Mouse (Mus musculus) hindbrain, embryonic 10.5 days (tissue): ENCODE measurements at regions not wholly inside any gene's neighbourhood (a gene's known extent, or its start where the extent isn't known, plus 50 kb on each side); places are given as distances from the start of the nearest gene placed in this dataset.

ENCODE experiments used
- DNase-seq: peaks from one replicate; pipeline ENCODE4 v3.0.0-alpha.2; 2017; ENCODE audit warnings: low spot score
- H3K27ac ChIP-seq: fragments of 300-500 bp; sonication (generic); 2 replicates; pipeline ENCODE4 v1.5.1; 2016; ENCODE audit warnings: mild to moderate bottlenecking, moderate library complexity
- H3K27me3 ChIP-seq: fragments of 300-500 bp; sonication (generic); 2 replicates; pipeline ENCODE4 v1.6.1; 2016; ENCODE audit warnings: mild to moderate bottlenecking; ENCODE audit not compliant: poor library complexity, insufficient read depth, severe bottlenecking
- H3K36me3 ChIP-seq: fragments of 300-500 bp; sonication (generic); 2 replicates; pipeline ENCODE4 v1.6.1; 2016; ENCODE audit warnings: mild to moderate bottlenecking, moderate library complexity
- H3K4me1 ChIP-seq: fragments of 300-500 bp; sonication (generic); replicated peaks from 2 replicates; pipeline ENCODE4 v1.6.1; 2016; ENCODE audit warnings: mild to moderate bottlenecking
- H3K4me3 ChIP-seq: fragments of 300-500 bp; sonication (generic); 2 replicates; pipeline ENCODE4 v1.5.1; 2016; ENCODE audit warnings: mild to moderate bottlenecking, moderate library complexity
- H3K9me3 ChIP-seq: fragments of 300-500 bp; sonication (generic); 2 replicates; pipeline ENCODE4 v1.6.1; 2016; ENCODE audit warnings: mild to moderate bottlenecking, moderate library complexity
- WGBS: fragments of 180-500 bp; shearing (Covaris S2); methylation state at CpG from one replicate; pipeline ENCODE4 v1.1.7; 2016; 5-methylcytosine and 5-hydroxymethylcytosine counted together

DNA sequence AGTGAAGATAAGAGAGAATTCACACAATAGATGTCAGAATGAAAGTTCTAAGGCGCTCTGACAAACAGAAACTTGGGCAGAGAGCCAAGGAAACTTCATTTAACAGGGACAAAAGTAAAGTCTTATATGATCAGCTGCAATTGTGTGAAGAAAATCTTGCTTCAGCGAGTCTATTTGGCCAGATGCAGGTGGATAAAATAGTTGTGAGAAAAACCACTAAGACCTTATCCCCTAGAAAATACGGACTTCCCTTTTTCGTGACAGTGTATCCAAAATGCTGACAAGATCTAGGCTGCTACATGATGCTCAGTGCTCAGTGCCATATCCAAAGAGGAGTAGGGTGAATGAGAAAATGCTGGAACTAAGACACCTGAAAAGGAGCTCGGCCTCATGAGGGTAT, 274.7 kb upstream of the Ppargc1a start:
- H3K9me3 ChIP-seq: no peaks in the 10 kb centered on the region
- DNase-seq: no peak
- H3K4me1 ChIP-seq: no peaks in the 10 kb centered on the region
- no peaks in the 10 kb centered on the region for H3K36me3 ChIP-seq
- no peaks in the 10 kb centered on the region for H3K27me3 ChIP-seq
- H3K27ac ChIP-seq: no peak overlapping the region
- WGBS: 89% methylated on average over 5 of the region's 5 CpGs
- no peak overlapping the region for H3K4me3 ChIP-seq

DNA sequence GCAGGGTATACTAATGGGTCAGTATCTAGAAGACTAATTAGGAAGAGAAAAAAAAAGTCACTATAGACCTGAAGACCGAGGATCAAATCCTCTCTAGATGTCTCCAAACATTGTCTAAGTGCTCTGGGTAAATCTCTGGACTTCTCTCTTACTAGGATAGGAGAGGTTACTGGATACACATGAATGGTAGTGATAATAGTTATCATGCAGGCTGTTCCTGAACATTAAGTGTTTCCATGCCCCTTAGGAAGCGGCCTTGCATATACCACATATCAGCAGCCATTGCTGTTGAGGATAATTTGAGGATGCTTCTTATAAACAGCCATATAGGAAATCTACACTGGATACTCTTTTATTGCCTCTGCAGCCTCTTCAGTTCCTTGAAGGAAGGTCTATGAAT, 274.2 kb upstream of the Ppargc1a start:
- H3K27me3 ChIP-seq: no peaks in the 10 kb centered on the region
- no peaks in the 10 kb centered on the region for H3K9me3 ChIP-seq
- DNase-seq: no peak
- 92% methylated on average over 2 of the region's 2 CpGs for WGBS
- H3K4me1 ChIP-seq: no peaks in the 10 kb centered on the region
- no peak overlapping the region for H3K4me3 ChIP-seq
- H3K27ac ChIP-seq: no peak overlapping the region
- H3K36me3 ChIP-seq: no peaks in the 10 kb centered on the region

DNA sequence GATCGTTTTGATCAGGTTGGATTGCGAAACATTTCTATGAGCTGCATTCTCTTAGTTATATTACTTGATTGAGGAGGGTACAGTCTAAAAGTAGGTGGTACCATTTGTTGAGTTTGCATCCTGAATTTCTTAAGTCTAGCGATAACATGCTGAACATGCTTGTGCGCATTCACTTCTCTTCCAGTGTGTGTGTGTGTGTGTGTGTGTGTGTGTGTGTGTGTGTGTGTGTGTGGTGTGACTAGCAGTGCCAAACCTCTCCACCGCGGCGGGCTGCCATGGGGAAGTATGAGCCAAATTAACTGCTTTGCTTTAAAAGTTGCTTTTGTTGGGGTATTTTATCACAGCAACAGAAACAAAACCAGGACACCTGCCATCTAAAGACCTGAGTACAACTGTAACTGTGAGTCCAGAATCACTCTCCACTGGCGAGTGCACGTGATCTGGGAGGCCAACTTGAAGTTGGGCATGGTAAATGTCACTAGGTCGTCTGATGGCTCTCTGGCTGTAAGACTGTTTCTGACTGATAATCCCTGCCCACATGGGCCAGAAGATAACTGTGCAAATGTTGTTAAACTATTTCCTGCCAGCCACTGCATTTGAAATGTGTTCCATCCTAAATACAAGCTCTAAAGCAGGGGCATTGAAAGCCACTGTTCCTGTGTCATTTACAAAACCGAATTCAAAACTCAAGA, 273.3 kb upstream of the Ppargc1a start:
- H3K4me3 ChIP-seq: no peak overlapping the region
- no peaks in the 10 kb centered on the region for H3K27me3 ChIP-seq

DNA sequence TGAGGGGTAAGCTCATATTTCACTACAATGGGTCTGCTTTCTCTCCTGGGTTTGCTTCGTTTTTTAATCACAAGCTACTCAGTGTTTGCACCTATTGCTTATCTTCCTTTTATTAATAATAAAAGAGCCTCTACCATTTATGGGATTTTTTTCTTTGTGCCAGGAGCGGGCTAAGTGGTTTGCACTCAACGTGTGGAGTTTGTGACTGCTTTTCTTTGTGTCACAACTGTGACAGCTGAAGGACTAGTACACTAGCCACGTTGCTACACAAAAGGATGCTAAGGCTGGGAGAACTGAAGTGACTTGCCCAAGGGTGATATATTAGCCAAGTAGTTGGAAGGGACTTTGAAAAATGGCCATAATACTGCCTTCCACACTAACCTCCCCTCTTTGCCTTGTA, 271.8 kb upstream of the Ppargc1a start:
- Histone ChIP-seq H3K27ac (no peak overlapping the region), H3K27me3 (no peaks in the 10 kb centered on the region), H3K9me3 (no peaks in the 10 kb centered on the region), H3K36me3 (no peaks in the 10 kb centered on the region), H3K4me3 (no peak overlapping the region), H3K4me1 (no peaks in the 10 kb centered on the region)
- DNase-seq: no peak
- 74% methylated on average over 4 of the region's 4 CpGs for WGBS

More for the DNA sequence above, 273.3 kb upstream of the Ppargc1a start:
- no peak for DNase-seq
- H3K27ac ChIP-seq: no peak overlapping the region
- WGBS: 89% methylated on average over 11 of the region's 11 CpGs
- H3K4me1 ChIP-seq: no peaks in the 10 kb centered on the region
- H3K36me3 ChIP-seq: no peaks in the 10 kb centered on the region
- no peaks in the 10 kb centered on the region for H3K9me3 ChIP-seq

DNA sequence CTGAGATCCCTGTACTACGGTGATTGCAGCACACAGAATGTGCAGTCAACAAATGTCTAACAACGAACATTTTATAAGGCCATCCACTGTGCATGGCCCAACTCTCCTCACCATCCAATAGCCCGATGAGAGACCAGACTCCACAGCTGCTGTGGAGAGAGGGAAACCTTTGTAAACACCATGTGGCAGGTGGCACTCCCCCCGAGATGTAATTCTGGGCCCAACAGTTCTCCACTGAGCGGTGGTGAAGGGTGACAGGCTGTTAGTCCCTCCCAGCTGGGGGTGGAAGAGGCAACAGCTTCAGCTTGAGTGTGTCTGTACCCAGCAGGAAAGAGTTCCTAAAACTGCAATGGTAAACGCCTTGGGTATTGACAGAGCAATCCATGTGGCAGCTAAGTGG, 263.0 kb upstream of the Ppargc1a start:
- WGBS: 73% methylated on average over 6 of the region's 6 CpGs
- Histone ChIP-seq H3K4me3 (no peak overlapping the region), H3K27me3 (no peaks in the 10 kb centered on the region), H3K4me1 (no peaks in the 10 kb centered on the region), H3K27ac (no peak overlapping the region), H3K9me3 (no peaks in the 10 kb centered on the region), H3K36me3 (no peaks in the 10 kb centered on the region)
- no peak for DNase-seq

DNA sequence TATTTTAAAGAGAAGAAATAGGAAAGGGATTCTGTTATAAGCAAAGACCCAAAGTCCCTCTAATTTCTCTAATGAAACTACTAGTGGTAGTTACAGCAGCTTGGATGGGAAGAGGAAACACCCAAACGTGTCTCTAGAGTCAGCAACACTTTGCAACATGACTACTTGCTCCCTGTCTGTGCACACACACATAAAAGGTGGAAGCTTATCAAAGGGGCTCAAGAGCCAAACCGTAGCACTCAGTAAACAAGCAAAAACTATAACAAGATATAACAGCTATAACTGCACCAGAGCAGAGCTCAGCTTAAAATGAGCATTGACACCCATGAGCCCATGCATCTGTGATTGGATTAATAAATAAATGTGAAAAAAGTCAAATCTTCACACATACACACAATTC, 262.5 kb upstream of the Ppargc1a start:
- 78% methylated on average over 2 of the region's 2 CpGs for WGBS
- H3K36me3 ChIP-seq: no peaks in the 10 kb centered on the region
- DNase-seq: no peak
- no peak overlapping the region for H3K4me3 ChIP-seq
- no peaks in the 10 kb centered on the region for H3K4me1 ChIP-seq
- no peak overlapping the region for H3K27ac ChIP-seq
- no peaks in the 10 kb centered on the region for H3K9me3 ChIP-seq
- H3K27me3 ChIP-seq: no peaks in the 10 kb centered on the region

DNA sequence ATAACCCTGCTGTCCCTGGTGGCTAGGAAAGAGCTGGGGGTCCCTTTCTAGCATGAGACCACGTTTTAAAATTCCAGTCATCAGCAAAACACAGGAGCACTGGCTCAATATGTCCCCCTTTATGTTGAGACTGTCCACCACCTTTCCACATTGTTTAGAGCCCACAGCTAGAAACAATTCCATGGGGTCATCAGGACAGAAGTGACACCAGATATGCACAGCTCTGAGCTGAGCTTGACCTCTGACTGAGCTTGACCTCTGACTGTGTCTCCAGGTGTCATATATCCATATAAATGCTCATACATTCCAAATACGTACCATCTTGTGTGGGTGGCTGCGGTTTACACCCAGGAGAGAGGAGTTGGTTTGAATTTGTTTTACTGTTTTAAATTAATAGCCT, 262.1 kb upstream of the Ppargc1a start:
- Histone ChIP-seq H3K36me3 (no peaks in the 10 kb centered on the region), H3K27ac (no peak overlapping the region), H3K4me3 (no peak overlapping the region), H3K9me3 (no peaks in the 10 kb centered on the region), H3K27me3 (no peaks in the 10 kb centered on the region), H3K4me1 (no peaks in the 10 kb centered on the region)
- DNase-seq: peak; percentile 6
- 53% methylated on average over 3 of the region's 3 CpGs for WGBS

DNA sequence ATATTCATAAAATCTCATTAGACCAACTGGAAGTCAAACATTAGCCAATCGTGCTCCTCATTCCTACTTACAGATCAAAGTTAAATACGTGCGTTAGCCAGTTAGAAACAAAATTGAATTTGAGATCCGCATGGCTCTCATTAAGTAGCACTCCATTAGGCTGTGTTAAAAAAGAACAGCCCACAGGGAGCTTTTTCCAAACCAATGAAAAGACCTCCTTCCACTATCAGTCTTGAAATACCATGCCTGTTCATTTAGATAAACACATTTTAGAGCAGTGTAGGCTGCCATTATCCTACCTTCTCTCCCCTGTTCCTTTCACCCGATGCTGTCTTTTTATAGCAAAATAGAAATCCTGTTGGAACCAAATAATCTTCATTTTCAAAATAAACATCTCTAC, 261.5 kb upstream of the Ppargc1a start:
- WGBS: 88% methylated on average over 5 of the region's 5 CpGs
- DNase-seq: no peak

DNA sequence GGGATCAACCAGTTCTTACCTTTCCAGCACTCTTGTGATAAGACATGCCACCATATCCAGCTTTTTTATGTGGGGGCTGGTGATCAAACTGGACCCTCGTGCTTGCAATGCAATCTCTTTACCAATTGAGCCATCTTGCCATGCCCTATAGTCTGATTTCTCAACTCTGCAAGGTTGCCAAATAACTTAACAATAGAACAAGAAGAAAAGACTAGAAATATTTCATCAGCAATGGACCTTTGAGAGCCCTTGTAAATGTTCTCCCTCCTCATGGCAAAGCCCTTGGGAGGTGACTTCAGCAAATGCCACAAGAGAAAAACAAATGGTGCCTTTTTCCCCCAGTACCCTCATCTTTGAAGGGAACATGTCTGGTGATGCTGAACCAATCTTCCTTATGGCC, 258.7 kb upstream of the Ppargc1a start:
- Histone ChIP-seq H3K4me1 (no peaks in the 10 kb centered on the region), H3K9me3 (no peaks in the 10 kb centered on the region), H3K4me3 (no peak overlapping the region), H3K27ac (no peak overlapping the region), H3K36me3 (no peaks in the 10 kb centered on the region), H3K27me3 (no peaks in the 10 kb centered on the region)
- 74% methylated on average over 1 of the region's 1 CpGs for WGBS
- no peak for DNase-seq

More for the DNA sequence above, 261.5 kb upstream of the Ppargc1a start:
- Histone ChIP-seq H3K9me3 (no peaks in the 10 kb centered on the region), H3K36me3 (no peaks in the 10 kb centered on the region), H3K4me1 (no peaks in the 10 kb centered on the region), H3K27ac (no peak overlapping the region), H3K27me3 (no peaks in the 10 kb centered on the region), H3K4me3 (no peak overlapping the region)

DNA sequence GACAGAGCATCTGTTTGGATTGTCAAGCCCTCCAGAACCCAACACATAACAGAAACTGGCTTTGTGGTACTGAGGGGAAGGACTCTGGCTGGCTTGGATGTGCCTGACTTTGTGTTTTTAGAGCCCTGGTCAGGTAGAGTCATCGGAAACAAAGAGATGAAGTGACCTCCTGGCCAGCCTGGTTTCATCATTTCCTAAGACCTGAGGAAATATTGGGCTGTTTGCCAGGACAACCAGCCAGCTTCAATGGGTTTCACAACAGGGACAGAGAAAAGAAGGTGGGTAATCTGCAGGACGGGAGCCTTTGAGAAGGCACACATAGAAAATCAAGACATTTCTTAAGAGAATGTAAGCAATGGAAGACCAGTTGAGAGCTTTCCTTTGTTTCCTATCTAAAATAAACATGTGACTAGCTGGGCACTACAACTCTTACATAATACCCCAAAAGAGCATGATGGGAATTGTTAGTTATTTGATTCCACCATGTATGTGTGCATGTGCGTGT, 258.1 kb upstream of the Ppargc1a start:
- WGBS: 88% methylated on average over 3 of the region's 3 CpGs
- Histone ChIP-seq H3K36me3 (no peaks in the 10 kb centered on the region), H3K4me1 (no peaks in the 10 kb centered on the region), H3K4me3 (no peak overlapping the region), H3K27me3 (no peaks in the 10 kb centered on the region), H3K9me3 (no peaks in the 10 kb centered on the region), H3K27ac (no peak overlapping the region)
- DNase-seq: no peak

DNA sequence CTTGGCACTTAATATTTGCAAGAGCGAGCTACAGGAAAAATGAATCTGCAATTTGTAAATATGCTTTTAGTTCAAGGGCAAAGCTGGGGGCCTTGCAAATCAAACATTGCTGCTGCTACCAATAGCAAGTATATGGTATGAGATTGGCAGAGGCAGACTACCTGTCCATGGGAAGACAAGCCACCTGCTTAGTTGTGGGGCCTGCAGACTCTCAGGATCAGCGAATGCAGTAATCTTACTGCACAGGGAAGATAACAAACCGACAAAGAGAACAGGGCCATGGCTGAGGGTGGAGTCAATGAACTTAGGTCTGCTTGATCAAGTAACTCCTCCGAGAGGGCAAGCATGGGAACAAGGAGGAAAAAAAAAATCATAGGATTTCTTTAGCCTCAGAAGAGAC, 257.2 kb upstream of the Ppargc1a start:
- no peaks in the 10 kb centered on the region for H3K27me3 ChIP-seq
- H3K4me3 ChIP-seq: no peak overlapping the region
- no peaks in the 10 kb centered on the region for H3K36me3 ChIP-seq
- DNase-seq: no peak
- no peaks in the 10 kb centered on the region for H3K9me3 ChIP-seq
- WGBS: 88% methylated on average over 4 of the region's 4 CpGs
- H3K27ac ChIP-seq: no peak overlapping the region
- no peaks in the 10 kb centered on the region for H3K4me1 ChIP-seq

DNA sequence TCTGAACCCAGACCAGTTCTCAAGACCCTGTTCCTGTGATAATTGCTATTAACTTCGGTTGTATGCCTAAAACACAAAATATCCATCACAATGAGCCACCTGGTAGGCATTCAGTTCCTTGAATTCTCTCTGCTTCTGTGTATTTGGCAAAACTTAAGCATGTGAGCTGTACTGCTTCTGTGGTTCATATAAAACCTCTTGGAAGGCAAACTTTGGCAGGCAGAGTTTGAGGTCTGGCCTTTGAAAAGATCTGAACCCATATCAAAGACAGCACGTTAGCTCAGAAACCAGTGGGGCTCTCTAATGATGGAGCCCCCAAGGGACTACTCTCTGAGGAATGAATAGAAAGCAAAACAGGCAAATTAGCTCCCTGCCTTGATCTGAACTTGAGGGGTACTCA, 256.1 kb upstream of the Ppargc1a start:
- H3K36me3 ChIP-seq: no peaks in the 10 kb centered on the region
- WGBS: 58% methylated on average over 2 of the region's 2 CpGs

DNA sequence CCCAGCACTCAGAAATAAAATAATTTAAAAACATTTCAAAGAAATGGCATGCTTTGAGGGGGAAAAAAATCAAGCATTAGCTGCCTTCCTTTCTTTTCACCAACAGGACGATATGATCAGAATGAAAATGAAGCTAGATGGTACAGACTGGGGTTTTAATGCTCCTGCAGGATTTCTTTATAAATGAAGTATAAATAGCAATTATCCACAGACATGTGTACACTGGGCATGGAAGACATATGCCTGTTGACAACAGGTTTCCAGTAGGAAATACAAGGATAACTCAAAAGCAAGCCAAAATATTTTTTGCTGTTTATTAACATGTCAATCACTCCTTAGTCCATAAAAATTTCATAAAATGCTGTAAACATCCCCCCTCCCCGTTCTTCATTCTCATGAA, 248.7 kb upstream of the Ppargc1a start:
- H3K4me3 ChIP-seq: no peak overlapping the region
- H3K4me1 ChIP-seq: no peaks in the 10 kb centered on the region
- H3K36me3 ChIP-seq: no peaks in the 10 kb centered on the region
- WGBS: 93% methylated on average over 2 of the region's 2 CpGs
- no peaks in the 10 kb centered on the region for H3K27me3 ChIP-seq
- no peaks in the 10 kb centered on the region for H3K9me3 ChIP-seq
- no peak overlapping the region for H3K27ac ChIP-seq
- DNase-seq: no peak

More for the DNA sequence above, 256.1 kb upstream of the Ppargc1a start:
- no peaks in the 10 kb centered on the region for H3K4me1 ChIP-seq
- H3K9me3 ChIP-seq: no peaks in the 10 kb centered on the region
- no peak overlapping the region for H3K4me3 ChIP-seq
- no peaks in the 10 kb centered on the region for H3K27me3 ChIP-seq
- no peak for DNase-seq
- H3K27ac ChIP-seq: no peak overlapping the region

DNA sequence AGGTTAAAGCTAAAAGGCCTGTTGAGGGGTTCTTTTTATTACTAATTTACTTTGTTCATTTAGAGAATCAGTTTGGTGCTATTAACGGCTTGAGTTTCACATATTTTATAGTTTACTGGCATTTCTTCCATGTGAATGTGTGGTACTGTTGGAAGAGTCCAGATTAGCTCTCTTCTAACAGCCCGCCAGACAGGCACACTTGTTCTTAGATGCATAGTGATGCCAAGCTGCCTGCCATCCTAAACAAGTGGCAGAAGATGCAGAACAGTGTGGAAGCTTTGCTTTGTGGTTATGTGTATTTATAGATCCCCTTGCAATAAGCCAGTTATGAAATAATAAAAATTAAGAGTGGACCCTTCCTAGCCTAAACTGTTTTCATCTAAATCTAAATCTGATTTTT, 244.2 kb upstream of the Ppargc1a start:
- no peaks in the 10 kb centered on the region for H3K36me3 ChIP-seq
- 88% methylated on average over 2 of the region's 2 CpGs for WGBS
- no peaks in the 10 kb centered on the region for H3K9me3 ChIP-seq
- H3K27me3 ChIP-seq: no peaks in the 10 kb centered on the region
- H3K4me3 ChIP-seq: no peak overlapping the region
- H3K4me1 ChIP-seq: no peaks in the 10 kb centered on the region
- no peak overlapping the region for H3K27ac ChIP-seq
- no peak for DNase-seq
